Mouse (Mus musculus) adrenal gland, postnatal 36 days (tissue): ENCODE results near the gene Apobec3. TPM values are rescaled to one million over a fixed set of nuclear protein-coding genes. Genes with fewer than 3 reads are reported as not detected.

ENCODE experiments used
- DNase-seq, 2 experiments: peaks; one replicate each; pipeline ENCODE4 v3.0.0; 2021; ENCODE audit warnings: mixed read lengths in 1 of 2
- long read RNA-seq, 2 experiments: library from polyadenylated mRNA; stranded (forward); transcript quantifications; one replicate each; pipeline ENCODE4 v2.0.0; 2021; ENCODE audit warnings: borderline sequencing depth in 2 of 2
- total RNA-seq, 2 experiments: library from RNA; stranded (reverse); gene quantifications; 2 replicates each; pipeline ENCODE4 v1.2.3; 2021

The Apobec3 gene
- total RNA-seq: 10 to 100 TPM; 14.5 to 15.7 TPM
- long read RNA-seq, experiment 1, partial matches to known transcripts: 1 of 9 reads
- long read RNA-seq, experiment 1, other reads (novel, unspliced or antisense): 3 of 9 reads
- long read RNA-seq, experiment 2, partial matches to known transcripts: 0 of 5 reads
- long read RNA-seq, experiment 2, other reads (novel, unspliced or antisense): 3 of 5 reads

- DNase-seq: peak; percentile 80 to 87
Observed at GRCm38 (mm10) chr15:79891436-79892212, at the start of gene Apobec3. Gene Apobec3, plus strand, starts transcription at chr15:79891659.

DNA sequence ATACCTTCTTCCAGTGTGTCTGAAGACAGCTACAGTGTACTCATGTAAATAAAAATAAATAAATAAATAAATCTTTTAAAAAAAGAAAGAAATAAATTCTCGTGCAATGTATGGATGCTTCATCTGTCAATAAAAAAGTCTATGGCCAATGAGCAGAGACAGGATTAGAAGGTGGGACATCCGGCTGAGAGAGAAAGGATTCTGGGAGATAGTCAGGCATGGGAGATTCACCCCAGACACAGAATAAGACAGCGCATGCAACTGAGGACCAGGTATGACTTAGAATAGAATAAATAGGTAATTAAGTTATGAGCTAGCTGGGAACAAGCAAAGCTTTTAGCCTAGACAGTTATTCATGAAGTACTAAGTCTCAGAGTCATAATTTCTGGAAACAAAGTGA is 48.5 kb upstream of the Apobec3 start:
- DNase-seq: no peak

DNA sequence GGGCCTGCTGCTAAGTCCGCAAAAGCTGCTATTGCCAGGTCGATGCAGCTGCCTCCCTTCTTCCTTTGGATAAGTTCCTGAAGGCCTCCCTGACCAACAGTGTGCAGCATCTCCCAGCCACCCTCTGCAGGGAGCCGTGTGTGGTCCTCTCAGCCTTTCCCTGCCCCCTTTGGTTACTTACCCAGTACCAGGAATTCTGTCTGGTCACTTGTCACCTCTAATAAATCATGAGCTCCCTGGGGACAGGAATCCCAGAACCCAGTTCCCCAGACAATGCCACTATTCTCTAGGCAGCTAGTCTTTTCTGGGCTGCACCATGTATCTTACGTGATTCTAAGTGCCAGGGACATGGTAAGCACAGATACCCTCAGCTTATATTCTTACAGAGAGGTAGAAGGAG is 45.5 kb upstream of the Apobec3 start:
- DNase-seq: no peak

- no peak for DNase-seq
Observed at GRCm38 (mm10) chr15:79847100-79847499, 44.4 kb upstream of the Apobec3 start.

- DNase-seq: no peak
Observed at GRCm38 (mm10) chr15:79850143-79850542, 41.3 kb upstream of the Apobec3 start.

DNA sequence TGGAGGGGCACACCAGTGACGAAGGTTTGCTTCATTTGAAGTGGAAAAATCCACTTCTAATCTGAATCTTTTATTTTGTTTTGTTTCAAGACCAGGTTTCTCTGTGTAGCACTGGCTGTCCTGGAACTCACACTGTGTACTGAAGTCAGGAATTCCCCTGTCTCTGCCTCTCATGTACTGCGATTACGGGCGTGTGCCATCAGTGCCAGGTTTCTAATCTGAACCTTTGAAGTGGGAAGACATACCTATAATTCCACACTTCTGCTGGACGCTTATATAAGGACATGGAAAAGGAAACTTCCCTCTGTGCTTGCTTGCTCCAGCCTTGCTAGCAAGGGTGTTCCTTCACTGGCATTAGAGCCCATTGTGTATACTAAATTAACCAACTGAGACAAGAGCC is 32.5 kb upstream of the Apobec3 start:
- no peak for DNase-seq

DNA sequence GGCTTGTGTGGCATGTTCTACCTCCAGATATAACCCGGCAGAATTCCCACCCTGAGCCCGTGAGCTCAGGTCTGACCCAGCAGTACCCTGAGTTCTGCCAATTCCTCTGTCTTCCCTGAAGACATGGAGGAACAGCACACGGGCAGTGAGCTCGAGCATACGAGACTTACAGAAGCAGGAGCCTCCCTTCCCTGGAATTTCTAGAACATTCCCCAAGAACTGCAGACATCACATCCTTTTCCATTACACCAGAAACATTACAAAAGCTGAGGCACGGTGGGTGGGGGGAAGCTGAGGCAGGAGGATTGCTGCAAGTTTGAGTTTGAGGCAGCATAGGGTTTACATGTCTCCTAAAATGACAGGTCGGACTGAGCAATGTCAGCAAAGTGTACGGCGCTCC is 31.6 kb upstream of the Apobec3 start:
- no peak for DNase-seq

DNA sequence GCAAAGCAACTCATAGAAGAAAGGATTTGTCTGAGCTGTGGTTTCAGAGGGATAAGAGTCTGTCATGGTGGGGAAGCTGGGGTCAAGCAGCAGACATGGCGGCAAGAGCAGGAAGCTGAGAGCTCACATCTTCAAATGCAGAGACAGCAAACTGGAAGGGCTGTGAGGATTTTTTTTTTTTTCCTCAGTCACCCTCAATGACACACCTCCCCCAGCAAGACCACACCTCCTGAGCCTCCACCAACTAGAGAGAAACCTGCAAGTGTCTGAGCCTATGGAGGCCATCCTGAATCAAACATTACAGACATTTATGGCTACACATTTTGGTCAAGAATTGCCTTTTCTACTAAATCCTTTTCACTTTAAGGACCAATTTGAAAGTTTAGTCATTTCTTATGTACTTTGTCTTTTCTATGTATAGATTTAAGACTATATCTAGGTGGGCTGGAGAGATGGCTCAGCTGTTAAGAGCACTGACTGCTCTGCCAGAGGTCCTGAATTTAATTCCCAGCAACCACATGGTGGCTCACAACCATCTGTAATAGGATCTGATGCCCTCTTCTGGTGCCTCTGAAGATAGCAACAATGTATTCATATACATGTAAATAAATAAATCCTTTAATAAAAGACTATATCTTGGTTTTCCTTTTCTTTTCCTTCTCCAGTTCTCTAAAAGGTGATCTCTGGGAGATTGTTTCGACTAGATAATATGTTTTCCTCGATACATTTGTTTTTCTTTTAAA is 24.0 kb upstream of the Apobec3 start:
- no peak for DNase-seq

GRCm38 (mm10) chr15:79873545-79873944 is 17.9 kb upstream of the Apobec3 start:
- no peak for DNase-seq

GRCm38 (mm10) chr15:79873995-79874394 is 17.5 kb upstream of the Apobec3 start:
- DNase-seq: no peak

DNA sequence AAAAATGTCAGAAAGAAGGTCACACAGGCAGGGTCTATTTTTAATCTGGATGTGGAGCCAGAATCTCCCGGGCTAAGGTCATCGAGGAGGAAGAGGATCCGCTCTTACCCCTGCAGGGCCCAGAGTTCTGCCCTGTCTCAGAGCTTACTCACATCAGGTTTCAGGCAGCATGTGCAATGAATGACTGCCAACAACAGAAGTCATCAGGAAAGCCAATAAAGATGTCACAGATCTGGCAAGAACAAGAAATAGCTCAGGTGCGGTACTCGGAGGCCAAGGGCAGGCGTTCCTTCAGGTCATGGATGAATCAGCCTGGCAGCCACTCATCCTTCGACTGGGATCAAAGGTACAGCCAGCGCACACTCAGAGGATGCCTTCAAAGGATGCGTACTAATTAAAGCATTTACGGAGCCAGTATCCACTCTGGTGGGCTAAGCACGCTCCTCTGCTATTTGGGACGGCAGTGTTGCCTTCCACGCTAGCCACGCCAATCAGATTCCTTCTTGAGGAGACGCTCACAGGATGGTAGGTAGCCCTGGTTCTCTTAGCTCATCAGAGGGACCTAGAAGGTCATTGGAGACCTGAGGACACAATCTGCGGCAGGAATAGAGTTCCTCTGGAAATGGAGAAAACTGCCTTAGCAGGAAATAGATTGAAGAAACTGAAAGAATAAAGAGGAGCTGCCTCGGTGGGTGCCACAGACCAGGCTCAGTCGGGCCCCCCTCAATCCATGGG is 16.0 kb upstream of the Apobec3 start:
- DNase-seq: peak; percentile 45 to 52

DNA sequence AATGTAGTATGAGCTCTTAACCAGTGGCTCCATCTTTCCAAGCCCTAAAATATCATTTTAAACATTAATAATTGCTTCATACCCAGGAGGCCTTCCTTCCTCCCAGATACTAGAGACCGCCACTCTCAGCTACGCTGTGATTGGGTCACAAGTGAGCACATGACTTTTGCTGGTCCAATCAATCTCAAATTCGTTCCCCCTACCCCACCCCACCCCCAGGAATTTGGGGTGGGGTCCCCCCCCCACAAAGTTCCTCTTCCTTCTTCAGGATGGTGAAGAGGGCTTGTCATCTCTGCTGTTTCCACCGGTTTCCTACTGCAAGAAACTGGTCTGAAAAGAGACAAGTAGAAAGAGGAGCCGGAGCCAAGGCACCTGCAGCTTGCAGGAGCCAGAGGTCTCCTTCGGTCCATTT is 12.7 kb upstream of the Apobec3 start:
- peak in 1 of 2 experiments; percentile 32 for DNase-seq

- DNase-seq: peak; percentile 90 to 91
Observed at GRCm38 (mm10) chr15:79879319-79879718, 12.1 kb upstream of the Apobec3 start.

GRCm38 (mm10) chr15:79880477-79880876 is 11.0 kb upstream of the Apobec3 start:
- DNase-seq: peak; percentile 25 to 30

DNA sequence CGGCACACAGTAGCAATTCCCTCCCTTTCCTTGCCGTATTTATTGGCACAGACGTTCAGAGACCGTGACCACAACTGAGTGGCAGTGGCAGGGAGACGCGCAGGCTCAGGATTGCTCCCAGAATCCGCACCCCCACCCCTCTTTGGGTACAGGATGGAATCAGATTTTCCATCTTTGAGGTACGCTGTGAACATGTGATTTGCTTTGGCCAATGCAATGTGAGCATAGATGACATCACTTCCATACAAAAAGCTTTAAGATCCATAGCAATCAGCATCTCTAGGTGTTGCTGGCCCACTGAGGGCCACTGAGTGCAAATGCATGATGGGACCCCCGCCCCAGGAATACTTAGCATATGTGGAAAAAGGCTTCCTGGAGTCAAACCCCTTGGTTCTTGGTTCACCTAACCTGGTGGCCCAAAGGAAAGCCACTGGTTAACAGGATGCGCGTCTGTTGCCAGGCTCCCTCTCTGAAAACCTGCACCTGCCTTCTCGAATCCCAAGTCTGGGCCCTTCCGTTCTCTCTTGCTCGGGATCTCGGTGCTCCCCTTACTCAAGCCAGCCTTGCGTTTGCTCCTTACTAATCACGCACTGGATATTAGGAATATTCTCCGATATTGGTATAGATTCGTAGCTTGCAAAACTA is 8.7 kb upstream of the Apobec3 start:
- peak in 1 of 2 experiments; percentile 12 for DNase-seq

- peak; percentile 95 to 97 for DNase-seq
Observed at GRCm38 (mm10) chr15:79883352-79883822, 8.1 kb upstream of the Apobec3 start.

GRCm38 (mm10) chr15:79884820-79885219 is 6.6 kb upstream of the Apobec3 start:
- no peak for DNase-seq

GRCm38 (mm10) chr15:79892213-79892541 is 718 bp downstream of the Apobec3 start:
- peak; percentile 77 to 81 for DNase-seq

GRCm38 (mm10) chr15:79892995-79893823 is 1.8 kb downstream of the Apobec3 start:
- no peak for DNase-seq

- DNase-seq: no peak
Observed at GRCm38 (mm10) chr15:79893824-79894123, 2.3 kb downstream of the Apobec3 start.

- no peak for DNase-seq
Observed at GRCm38 (mm10) chr15:79894343-79894742, 2.9 kb downstream of the Apobec3 start.
